Mouse (Mus musculus) lung, adult 2 months (tissue): ENCODE results near the gene Lamtor3.

Source experiments
- CTCF ChIP-seq: fragments of 200-500 bp; IDR thresholded peaks from 2 replicates; pipeline ENCODE4 v1.5.1; 2011; ENCODE audit warnings: mild to moderate bottlenecking, low read length, control low read depth; ENCODE audit not compliant: insufficient read depth
- POLR2A ChIP-seq: fragments of 200-500 bp; IDR thresholded peaks from 2 replicates; pipeline ENCODE4 v1.6.1; 2011; ENCODE audit warnings: low read depth, mild to moderate bottlenecking, control low read depth, low read length, borderline replicate concordance; ENCODE audit errors: extremely low read depth

DNA sequence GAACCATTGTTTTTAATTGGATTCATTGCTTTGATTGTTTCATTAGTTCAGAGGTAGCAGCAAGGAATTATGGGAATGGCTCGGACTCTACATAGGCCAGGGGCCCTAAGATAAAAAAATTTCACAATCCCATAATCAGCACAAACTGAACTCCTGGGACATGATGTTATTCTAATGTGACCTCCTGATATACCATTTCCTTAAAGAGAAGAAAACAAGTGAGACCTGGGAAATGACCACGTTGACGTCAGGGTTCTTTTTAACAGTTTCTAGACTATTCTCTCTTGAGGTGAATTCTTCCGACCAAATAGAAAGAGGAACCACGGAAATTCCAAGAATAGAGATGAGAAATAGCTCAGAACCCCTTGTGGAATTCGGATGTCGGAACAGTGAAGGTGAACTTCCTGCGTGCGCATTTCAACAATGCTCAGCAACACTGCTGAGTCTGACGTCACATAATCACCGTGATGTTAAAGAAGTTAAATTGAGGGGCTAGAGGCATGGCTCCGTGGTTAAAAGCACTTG, 23.9 kb downstream of the Lamtor3 start:
- TF ChIP-seq POLR2A (no peak), CTCF (no peak)
